Mouse (Mus musculus) C2C12 (cell line): ENCODE data around the gene Igf2r. TPM values are rescaled to one million over a fixed set of nuclear protein-coding genes. Genes with fewer than 3 reads are reported as not detected.

Source experiments
- H3K27me3 ChIP-seq: one replicate; pipeline ENCODE4 v1.6.1; 2011; ENCODE audit not compliant: control insufficient read depth, insufficient read depth, insufficient read length
- H3K36me3 ChIP-seq: one replicate; pipeline ENCODE4 v1.6.1; 2011; ENCODE audit not compliant: control insufficient read depth, insufficient read depth
- H3K4me3 ChIP-seq: one replicate; pipeline ENCODE4 v1.5.1; 2011; ENCODE audit warnings: mild to moderate bottlenecking, control low read depth; ENCODE audit not compliant: poor library complexity, insufficient read depth, severe bottlenecking
- H3K79me2 ChIP-seq: one replicate; pipeline ENCODE4 v1.6.1; 2011; ENCODE audit not compliant: control insufficient read depth, insufficient read depth
- H3K79me3 ChIP-seq: one replicate; pipeline ENCODE4 v1.6.1; 2011; ENCODE audit warnings: low read depth, control low read depth
- H3ac ChIP-seq: one replicate; pipeline ENCODE3; 2011; ENCODE audit warnings: low read depth; ENCODE audit not compliant: control insufficient read depth, insufficient read length
- CEBPB ChIP-seq: IDR thresholded peaks from one replicate; pipeline ENCODE4 v1.6.1; 2011; ENCODE audit warnings: low read depth, mild to moderate bottlenecking, control low read depth, moderate library complexity
- CTCF ChIP-seq: IDR thresholded peaks from one replicate; pipeline ENCODE4 v1.5.1; 2011; ENCODE audit not compliant: control insufficient read depth, insufficient read depth, insufficient read length
- FOSL1 ChIP-seq: IDR thresholded peaks from one replicate; pipeline ENCODE4 v1.8.0; 2011; ENCODE audit warnings: mild to moderate bottlenecking, low read length; ENCODE audit not compliant: poor library complexity, insufficient read depth, severe bottlenecking
- MAX ChIP-seq: IDR thresholded peaks from one replicate; pipeline ENCODE4 v1.6.1; 2011; ENCODE audit warnings: mild to moderate bottlenecking, control low read depth
- MYOD1 ChIP-seq: IDR thresholded peaks from one replicate; pipeline ENCODE4 v1.6.1; 2011; ENCODE audit warnings: low read depth; ENCODE audit not compliant: control insufficient read depth, insufficient read length
- MYOG ChIP-seq: IDR thresholded peaks from one replicate; pipeline ENCODE4 v1.6.1; 2011; ENCODE audit not compliant: control insufficient read depth, insufficient read length; ENCODE audit errors: extremely low read depth
- USF1 ChIP-seq: IDR thresholded peaks from one replicate; pipeline ENCODE4 v1.6.1; 2011; ENCODE audit warnings: low read depth, mild to moderate bottlenecking, control low read depth, moderate library complexity
- polyA plus RNA-seq: library from polyadenylated mRNA; unstranded; fragments of >200 nt; fragmentation: generic; extraction: Trizol; gene quantifications from one replicate; pipeline ENCODE4 v1.2.1, GENCODE M21; 2012; ENCODE audit warnings: missing spikeins

The Igf2r gene
- polyA plus RNA-seq, 1 experiment: 2.3 TPM

DNA sequence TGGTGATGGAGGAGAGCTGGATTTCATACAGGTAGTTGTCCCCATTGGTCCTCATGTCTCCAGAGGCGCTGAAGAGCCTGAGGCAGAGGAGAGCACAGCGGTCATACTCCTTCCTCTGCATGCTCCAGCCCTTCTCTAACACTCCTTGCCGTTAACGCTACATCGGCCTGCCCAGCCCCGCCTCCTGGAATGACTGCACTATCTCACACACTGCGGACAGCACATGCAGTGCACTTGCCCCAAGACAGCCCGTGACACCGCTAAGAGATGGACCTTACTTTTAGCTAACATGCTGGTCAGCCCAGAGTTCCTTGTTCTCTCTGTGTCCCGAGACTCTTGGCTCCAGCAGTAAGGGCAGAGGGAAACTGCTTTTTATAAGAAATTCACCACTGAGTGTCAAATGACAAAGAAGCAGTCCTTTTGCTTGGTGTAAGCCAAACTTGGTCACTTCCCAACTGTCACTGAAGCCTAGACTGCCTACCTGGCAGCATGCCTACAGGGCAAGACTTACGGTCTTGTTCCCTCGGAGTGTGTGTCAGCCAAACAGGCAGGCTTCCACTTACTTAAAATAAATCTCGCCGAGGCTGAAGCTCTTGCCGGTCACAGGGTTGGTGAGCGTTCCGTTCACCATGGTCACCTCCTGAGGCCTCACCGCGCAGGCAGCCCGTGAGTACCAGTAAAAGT, 80.9 kb downstream of the Igf2r start:
- no peaks in the 10 kb centered on the region for H3K79me3 ChIP-seq
- no peaks in the 10 kb centered on the region for H3K36me3 ChIP-seq
- TF ChIP-seq CTCF (no peak), CEBPB (no peak), USF1 (no peak), MYOG (no peak), FOSL1 (no peak), MYOD1 (no peak), MAX (no peak)
- no peaks in the 10 kb centered on the region for H3K27me3 ChIP-seq
- no peak overlapping the region for H3K4me3 ChIP-seq
- H3K79me2 ChIP-seq: no peaks in the 10 kb centered on the region
- H3ac ChIP-seq: no peak overlapping the region

DNA sequence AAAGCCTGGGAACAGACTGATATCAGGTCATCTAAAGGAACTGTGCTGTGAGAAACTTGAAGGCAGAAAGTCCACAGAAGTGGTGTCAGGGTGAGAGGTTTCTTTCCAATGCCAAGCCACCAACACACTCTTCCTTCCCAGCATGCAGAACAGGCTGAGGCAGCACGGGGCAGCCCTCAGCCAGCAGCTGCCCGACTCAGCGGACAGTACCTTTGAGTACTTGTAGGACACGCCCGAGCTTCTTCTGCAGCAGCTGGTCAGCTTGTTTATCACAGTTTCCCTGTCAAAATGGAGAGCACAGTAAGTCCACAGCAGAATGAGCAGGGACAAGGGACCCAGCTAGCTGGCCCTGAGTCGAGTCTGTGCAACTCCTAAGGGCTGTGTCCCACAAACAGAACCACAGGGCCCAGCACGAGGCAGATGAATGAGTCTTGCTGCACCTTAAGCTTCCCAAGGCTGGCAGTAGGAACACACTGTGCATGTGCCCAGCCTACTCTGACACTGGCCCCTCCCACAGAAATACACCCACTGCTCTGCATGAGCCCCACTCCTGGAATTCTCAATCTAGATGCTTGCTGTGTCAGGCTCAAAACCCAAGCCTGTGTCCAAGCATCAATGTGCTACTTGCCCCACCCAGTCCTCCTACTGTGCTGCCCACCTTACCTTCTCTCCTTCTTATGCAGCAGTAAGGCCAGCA, 84.4 kb downstream of the Igf2r start:
- Histone ChIP-seq H3K36me3 (no peaks in the 10 kb centered on the region), H3K79me2 (no peaks in the 10 kb centered on the region), H3K27me3 (no peaks in the 10 kb centered on the region), H3K79me3 (no peaks in the 10 kb centered on the region), H3K4me3 (no peak overlapping the region), H3ac (no peak overlapping the region)
- TF ChIP-seq MYOD1: no peak

DNA sequence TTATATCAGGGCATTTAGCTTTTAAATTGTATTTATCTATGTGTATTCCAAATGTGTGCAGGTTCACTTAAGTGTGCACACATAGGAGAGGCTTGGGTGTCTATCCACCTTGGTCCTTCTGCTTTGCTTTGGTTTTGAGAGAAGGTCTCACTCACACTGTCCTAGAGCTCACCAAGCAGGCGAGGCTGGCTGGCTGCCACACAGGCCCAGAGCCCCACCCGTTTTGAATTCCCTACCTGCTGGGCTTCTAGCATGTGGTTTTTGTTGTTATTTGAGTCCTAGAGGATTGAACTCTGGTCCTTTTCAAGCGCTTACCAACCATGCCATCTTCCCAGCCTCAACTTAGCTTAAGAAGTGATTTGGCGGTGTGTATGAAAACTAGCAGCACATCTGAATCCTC, 85.1 kb downstream of the Igf2r start:
- Histone ChIP-seq H3K36me3 (no peaks in the 10 kb centered on the region), H3K79me2 (no peaks in the 10 kb centered on the region), H3K4me3 (no peak overlapping the region), H3ac (no peak overlapping the region), H3K27me3 (no peaks in the 10 kb centered on the region), H3K79me3 (no peaks in the 10 kb centered on the region)
- TF ChIP-seq CTCF: no peak
- no peak for TF ChIP-seq USF1
- TF ChIP-seq MYOG: no peak
- no peak for TF ChIP-seq MYOD1
- TF ChIP-seq MAX: no peak
- TF ChIP-seq CEBPB: no peak
- no peak for TF ChIP-seq FOSL1

DNA sequence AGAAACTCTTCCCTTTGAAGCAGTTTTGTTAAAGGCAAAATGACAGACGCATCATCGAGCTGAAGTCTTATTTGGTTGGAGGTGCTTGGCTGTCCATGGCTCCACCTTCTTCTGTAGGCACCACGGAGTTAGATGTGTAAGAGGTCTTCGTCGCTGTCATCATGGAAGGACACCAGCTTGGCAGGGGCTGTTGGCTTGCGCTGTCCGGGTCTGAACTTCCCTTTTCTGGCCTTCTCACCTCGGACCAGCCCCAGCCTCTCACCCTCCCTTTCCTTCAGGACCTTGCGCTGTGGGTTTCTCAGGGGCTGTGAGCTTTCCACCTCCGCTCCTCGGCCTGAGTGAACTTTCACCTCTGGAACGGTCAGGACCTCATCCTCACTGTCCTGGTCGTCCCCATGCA, 85.9 kb downstream of the Igf2r start:
- H3K79me2 ChIP-seq: no peaks in the 10 kb centered on the region
- no peaks in the 10 kb centered on the region for H3K36me3 ChIP-seq
- no peak overlapping the region for H3ac ChIP-seq
- no peak for TF ChIP-seq CEBPB
- TF ChIP-seq FOSL1: no peak
- TF ChIP-seq MYOD1: no peak
- H3K79me3 ChIP-seq: no peaks in the 10 kb centered on the region
- no peaks in the 10 kb centered on the region for H3K27me3 ChIP-seq
- no peak overlapping the region for H3K4me3 ChIP-seq

DNA sequence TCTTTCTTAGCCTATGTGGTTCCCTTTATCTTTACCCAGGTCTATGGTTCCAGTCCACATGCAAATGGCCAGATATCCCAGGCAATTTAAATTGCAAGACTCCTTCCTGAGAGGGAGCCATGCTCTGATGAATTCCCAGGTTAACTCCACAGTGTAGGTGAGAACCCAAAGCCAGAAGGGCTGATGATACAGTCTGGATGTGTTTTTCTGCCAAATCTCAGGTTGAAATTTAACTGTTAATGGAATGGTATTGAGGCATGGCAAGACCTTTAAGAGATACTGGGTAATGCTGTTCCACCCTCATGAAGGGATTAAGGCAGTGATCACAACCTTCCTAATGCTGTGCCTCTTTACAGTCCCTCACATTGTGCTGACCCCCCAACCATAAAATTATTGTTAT, 91.2 kb downstream of the Igf2r start:
- H3K27me3 ChIP-seq: no peaks in the 10 kb centered on the region
- TF ChIP-seq USF1 (no peak), MYOG (no peak), CTCF (no peak), MYOD1 (no peak), MAX (no peak), CEBPB (no peak), FOSL1 (no peak)
- H3K4me3 ChIP-seq: no peak overlapping the region

DNA sequence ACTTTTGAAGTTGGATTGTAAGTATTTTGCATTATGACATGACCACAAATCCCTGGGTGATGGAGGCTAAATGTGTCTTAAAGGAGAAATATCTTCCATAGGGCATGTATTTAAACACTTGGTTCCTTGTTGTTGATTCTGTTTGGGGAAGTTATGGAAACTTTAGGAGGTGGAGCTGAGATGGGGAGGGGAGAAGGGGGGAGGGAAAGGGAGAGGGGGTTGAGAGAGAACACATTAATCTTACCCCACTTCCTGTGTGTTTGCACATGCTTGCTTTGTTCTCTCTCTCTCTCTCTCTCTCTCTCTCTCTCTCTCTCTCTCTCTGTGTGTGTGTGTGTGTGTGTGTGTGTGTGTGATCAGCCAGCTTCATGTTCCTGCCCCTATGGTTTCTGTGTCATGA, 92.3 kb downstream of the Igf2r start:
- Histone ChIP-seq H3ac (no peak overlapping the region), H3K79me2 (no peaks in the 10 kb centered on the region), H3K27me3 (no peaks in the 10 kb centered on the region), H3K36me3 (no peaks in the 10 kb centered on the region), H3K4me3 (no peak overlapping the region), H3K79me3 (no peaks in the 10 kb centered on the region)
- TF ChIP-seq CEBPB (no peak), MAX (no peak), CTCF (no peak), MYOD1 (no peak), FOSL1 (no peak), USF1 (no peak), MYOG (no peak)

More for the DNA sequence above, 91.2 kb downstream of the Igf2r start:
- no peaks in the 10 kb centered on the region for H3K79me3 ChIP-seq
- no peaks in the 10 kb centered on the region for H3K36me3 ChIP-seq
- no peaks in the 10 kb centered on the region for H3K79me2 ChIP-seq
- H3ac ChIP-seq: no peak overlapping the region
